Mouse (Mus musculus) hindbrain, embryonic 14.5 days (tissue): ENCODE data around the gene Prr19. TPM values are rescaled to one million over a fixed set of nuclear protein-coding genes. Genes with fewer than 3 reads are reported as not detected.
A peak's percentile ranks its signal among the peaks of the same experiment; 100 is the strongest.

Experiments
- ATAC-seq: fragments of 200-750 bp; cut with Nextera tagmentation; 2 replicates; pipeline ENCODE4 v1.8.0; 2017; ENCODE audit warnings: moderate number of reproducible peaks, mild to moderate bottlenecking, moderate TSS enrichment, moderate library complexity; ENCODE audit not compliant: low FRiP score
- DNase-seq: peaks from one replicate; pipeline ENCODE4 v3.0.0-alpha.2; 2015; ENCODE audit warnings: low spot score
- H3K27ac ChIP-seq: fragments of 300-500 bp; sonication (generic); 2 replicates; pipeline ENCODE4 v1.5.1; 2014; ENCODE audit warnings: mild to moderate bottlenecking, moderate library complexity
- H3K27me3 ChIP-seq: fragments of 300-500 bp; sonication (generic); 2 replicates; pipeline ENCODE4 v1.6.1; 2014; ENCODE audit warnings: mild to moderate bottlenecking, low read length, mixed read lengths; ENCODE audit not compliant: control insufficient read depth, insufficient read depth
- H3K36me3 ChIP-seq: fragments of 300-500 bp; sonication (generic); replicated peaks from 2 replicates; pipeline ENCODE4 v1.6.1; 2014; ENCODE audit not compliant: control insufficient read depth, insufficient read depth
- H3K4me1 ChIP-seq: fragments of 300-500 bp; sonication (generic); replicated peaks from 2 replicates; pipeline ENCODE4 v1.6.1; 2014; ENCODE audit warnings: antibody characterized with exemption, low read length, mixed read lengths; ENCODE audit not compliant: control insufficient read depth, insufficient read depth
- H3K4me2 ChIP-seq: fragments of 300-500 bp; sonication (generic); replicated peaks from 2 replicates; pipeline ENCODE4 v1.6.1; 2014; ENCODE audit warnings: mild to moderate bottlenecking, moderate library complexity
- H3K4me3 ChIP-seq: fragments of 300-500 bp; sonication (generic); replicated peaks from 2 replicates; pipeline ENCODE4 v1.5.1; 2014; ENCODE audit warnings: mild to moderate bottlenecking, low read length
- H3K9ac ChIP-seq: fragments of 300-500 bp; sonication (generic); 2 replicates; pipeline ENCODE4 v1.6.1; 2014
- H3K9me3 ChIP-seq: fragments of 300-500 bp; sonication (generic); 2 replicates; pipeline ENCODE4 v1.6.1; 2016; ENCODE audit warnings: low read length; ENCODE audit not compliant: control insufficient read depth
- WGBS: fragments of 180-500 bp; shearing (Covaris S2); extraction: QIAGEN DNeasy Blood & Tissue Kit; methylation state at CpG from one replicate; pipeline ENCODE4 v1.1.7; 2014; 5-methylcytosine and 5-hydroxymethylcytosine counted together
- polyA plus RNA-seq: library from polyadenylated mRNA; unstranded; fragments of >200 nt; fragmentation: Nextera tagmentation; extraction: Ambion mirVana; gene quantifications from 2 replicates; pipeline ENCODE4 v1.2.1, GENCODE M21; 2014

Prr19 gene
- polyA plus RNA-seq, 1 experiment from 2014 or later = 4.2 TPM

DNA sequence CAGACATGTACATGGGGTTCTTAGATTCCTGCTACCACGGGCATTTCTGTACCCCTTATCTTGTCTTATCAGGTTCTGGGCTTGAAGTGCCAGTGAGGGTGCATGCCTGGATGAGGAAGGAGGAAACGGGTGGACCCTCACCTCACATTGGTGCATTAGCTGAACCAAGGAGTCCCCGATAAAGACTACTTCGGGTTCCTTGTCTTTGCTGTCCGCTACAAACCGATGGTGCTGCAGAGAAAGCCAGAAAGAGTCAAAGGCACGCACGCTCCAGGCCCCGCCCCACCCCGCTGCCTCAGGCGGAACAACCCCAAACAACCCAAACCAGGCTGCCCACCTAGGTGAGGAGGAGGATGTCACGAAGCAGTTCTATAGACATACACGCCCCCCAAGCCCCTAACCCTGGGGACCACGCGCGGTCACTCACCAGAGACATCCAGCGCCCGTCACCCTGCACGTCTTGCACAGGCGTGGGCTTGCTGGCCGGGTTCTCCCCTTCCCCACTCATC, 4.2 kb upstream of the Prr19 start:
- ATAC-seq (no peak; the same call in 1 of the 2 replicates), DNase-seq (peak; percentile 63)
- H3K36me3 ChIP-seq = peaks cover 44% of the 10 kb centered on the region
- H3K4me2 ChIP-seq = peak overlapping the region; percentile 83
- WGBS = under 1% methylated on average over 21 of the region's 21 CpGs
- H3K27ac ChIP-seq = peak overlapping the region; percentile 97
- H3K4me1 ChIP-seq = peaks cover 20% of the 10 kb centered on the region
- no peaks in the 10 kb centered on the region for H3K9me3 ChIP-seq
- H3K4me3 ChIP-seq = peak overlapping the region; percentile 79
- H3K9ac ChIP-seq = peak overlapping the region; percentile 91
- no peaks in the 10 kb centered on the region for H3K27me3 ChIP-seq

DNA sequence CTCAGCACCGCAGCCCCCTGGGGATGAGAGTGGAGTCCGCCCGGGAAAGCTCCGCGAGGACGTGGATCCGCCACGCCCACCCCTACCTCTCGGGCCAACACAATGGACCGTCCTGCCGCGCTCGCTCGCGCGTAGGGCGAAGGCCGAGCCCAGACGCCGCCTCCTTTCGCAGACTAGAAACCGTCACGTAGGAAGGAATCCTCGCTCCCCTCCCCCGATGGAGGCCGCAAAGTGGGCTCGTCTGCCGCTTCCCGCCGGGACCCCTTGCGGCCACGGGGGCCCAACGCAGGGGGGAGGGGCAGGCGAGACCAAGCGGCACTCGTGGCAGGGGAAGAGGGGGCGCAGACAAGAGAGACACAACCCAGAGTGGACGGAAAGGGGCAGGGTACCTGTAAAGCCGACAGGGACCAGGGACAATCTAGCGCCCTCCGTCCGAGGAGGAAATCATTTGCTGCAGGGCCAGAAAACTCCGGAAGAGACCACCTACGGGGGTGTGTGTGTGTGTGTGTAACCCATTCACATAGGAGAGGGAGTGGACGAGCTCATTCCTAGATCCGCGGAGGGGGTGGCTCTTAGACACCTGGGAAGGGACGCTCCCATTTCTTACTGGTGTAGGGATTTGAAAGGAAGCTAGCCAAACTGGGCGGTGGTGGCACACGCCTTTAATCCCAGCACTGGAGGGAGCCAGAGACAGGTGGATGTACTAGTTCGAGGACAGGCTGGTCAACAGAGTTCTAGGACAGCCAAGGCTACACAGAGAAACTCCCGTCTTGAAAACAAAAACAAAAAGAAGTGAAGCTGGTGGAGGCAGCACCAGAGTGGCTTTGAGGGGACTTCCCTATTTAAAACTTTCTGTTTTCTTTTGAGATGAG, 3.5 kb upstream of the Prr19 start, which contains the start of gene Pafah1b3:
TSS of gene Pafah1b3 (minus strand) at position 533 of the 872 bp plus-strand sequence.
- Histone ChIP-seq H3K27ac (peak within 1 kb of the TSS; percentile 97), H3K9ac (peak within 1 kb of the TSS; percentile 91), H3K4me2 (peak within 1 kb of the TSS; percentile 83), H3K4me1 (peaks cover 20% of the 10 kb centered on the region), H3K9me3 (no peaks in the 10 kb centered on the region), H3K4me3 (peak within 1 kb of the TSS; percentile 79), H3K27me3 (no peaks in the 10 kb centered on the region), H3K36me3 (peaks cover 37% of the 10 kb centered on the region)
- ATAC-seq (peak; percentile 92), DNase-seq (peak; percentile 93)
- WGBS = under 1% methylated on average over 52 of the region's 52 CpGs

DNA sequence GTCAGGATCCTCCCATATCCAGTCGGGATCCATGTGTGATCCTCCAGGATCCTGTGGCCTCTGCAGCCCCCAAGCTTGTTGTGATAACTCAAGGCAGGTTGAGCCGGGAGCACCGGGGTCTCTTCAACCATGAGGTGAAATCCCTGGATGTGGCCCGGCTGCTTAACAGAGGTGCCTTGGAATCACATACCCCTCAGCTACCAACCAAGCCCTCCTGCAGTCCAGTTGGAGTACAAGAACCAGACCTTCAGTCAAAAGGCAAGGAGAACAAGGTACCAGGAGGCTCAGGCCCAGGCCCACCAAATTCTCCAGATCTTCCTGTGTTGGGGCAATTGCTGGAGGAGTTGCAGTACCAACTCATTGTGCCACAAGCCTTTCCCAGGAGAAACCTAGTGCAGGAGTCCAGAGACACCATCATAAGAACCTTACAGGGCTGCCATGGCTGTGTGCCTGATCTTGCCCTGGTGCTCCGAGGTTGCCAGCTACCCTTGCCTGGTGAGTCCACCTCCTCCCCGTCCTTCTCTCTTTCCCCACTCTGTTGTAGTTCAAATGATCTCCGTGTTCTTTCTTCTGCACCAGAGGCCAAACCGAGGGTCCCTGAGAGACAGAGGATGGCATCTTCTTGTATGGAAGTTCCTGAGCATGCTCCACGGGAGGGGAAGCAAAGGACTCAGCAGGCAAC, 1.9 kb downstream of the Prr19 start:
- Histone ChIP-seq H3K9ac (no peak overlapping the region), H3K4me2 (no peak overlapping the region), H3K9me3 (no peaks in the 10 kb centered on the region), H3K27me3 (no peaks in the 10 kb centered on the region), H3K27ac (no peak overlapping the region), H3K4me3 (no peak overlapping the region), H3K36me3 (no peaks in the 10 kb centered on the region; the same call in 1 of the 2 replicates), H3K4me1 (peaks cover 19% of the 10 kb centered on the region)
- DNase-seq (no peak), ATAC-seq (no peak)
- 73% methylated on average over 9 of the region's 9 CpGs for WGBS

DNA sequence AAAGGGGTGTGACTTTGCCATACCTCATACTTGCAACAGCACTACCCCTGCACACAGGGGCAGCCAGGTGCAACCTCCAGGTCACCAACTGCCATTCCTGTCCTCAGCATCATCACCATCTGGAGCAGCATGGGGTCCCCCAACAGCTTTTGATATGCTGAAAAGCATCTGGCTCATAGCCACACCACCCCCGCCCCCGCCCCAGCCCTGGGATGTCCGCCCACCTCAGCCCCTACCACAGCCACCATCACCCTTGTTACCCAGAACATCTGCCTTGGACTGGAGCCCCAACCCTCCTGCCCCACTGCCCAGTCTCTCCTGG, 2.4 kb downstream of the Prr19 start:
- DNase-seq = no peak

DNA sequence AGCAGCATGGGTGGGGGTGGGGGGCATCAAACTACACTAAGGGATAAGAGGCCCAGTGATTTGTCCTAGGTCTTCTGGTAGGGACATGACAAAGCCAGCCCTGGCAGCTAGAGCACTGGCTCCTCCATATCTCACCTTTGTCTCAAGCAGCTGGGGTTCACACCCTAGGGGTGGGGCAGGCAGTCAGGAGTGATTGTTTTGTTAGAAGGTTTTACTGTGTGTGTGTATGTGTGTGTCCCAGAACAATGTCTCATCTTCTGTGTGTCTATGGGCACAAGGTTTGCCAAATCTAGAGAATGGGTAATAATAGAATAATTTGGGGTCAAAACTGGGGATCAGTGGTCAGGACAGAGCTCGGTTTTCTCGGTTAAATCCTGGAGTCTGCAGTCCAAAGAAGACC, 4.3 kb downstream of the Prr19 start:
- peak overlapping the region; percentile 78 for H3K4me2 ChIP-seq
- peak overlapping the region; percentile 81 for H3K9ac ChIP-seq
- WGBS = 0% methylated on average over 2 of the region's 2 CpGs
- peaks cover 15% of the 10 kb centered on the region for H3K4me1 ChIP-seq
- DNase-seq (no peak), ATAC-seq (peak; percentile 12; the same call in 1 of the 2 replicates)
- H3K27me3 ChIP-seq = no peaks in the 10 kb centered on the region
- peak overlapping the region; percentile 86 for H3K27ac ChIP-seq
- H3K9me3 ChIP-seq = no peaks in the 10 kb centered on the region
- no peaks in the 10 kb centered on the region; the same call in none of the 2 replicates for H3K36me3 ChIP-seq
- H3K4me3 ChIP-seq = peak overlapping the region; percentile 60

More for the DNA sequence above, 2.4 kb downstream of the Prr19 start:
- H3K4me1 ChIP-seq = peaks cover 15% of the 10 kb centered on the region
- H3K27ac ChIP-seq = no peak overlapping the region
- no peak overlapping the region for H3K4me3 ChIP-seq
- no peak overlapping the region for H3K9ac ChIP-seq
- H3K9me3 ChIP-seq = no peaks in the 10 kb centered on the region
- H3K4me2 ChIP-seq = no peak overlapping the region
- no peaks in the 10 kb centered on the region; the same call in 1 of the 2 replicates for H3K36me3 ChIP-seq
- ATAC-seq = no peak
- H3K27me3 ChIP-seq = no peaks in the 10 kb centered on the region
- 97% methylated on average over 3 of the region's 3 CpGs for whole genome bisulfite sequencing

DNA sequence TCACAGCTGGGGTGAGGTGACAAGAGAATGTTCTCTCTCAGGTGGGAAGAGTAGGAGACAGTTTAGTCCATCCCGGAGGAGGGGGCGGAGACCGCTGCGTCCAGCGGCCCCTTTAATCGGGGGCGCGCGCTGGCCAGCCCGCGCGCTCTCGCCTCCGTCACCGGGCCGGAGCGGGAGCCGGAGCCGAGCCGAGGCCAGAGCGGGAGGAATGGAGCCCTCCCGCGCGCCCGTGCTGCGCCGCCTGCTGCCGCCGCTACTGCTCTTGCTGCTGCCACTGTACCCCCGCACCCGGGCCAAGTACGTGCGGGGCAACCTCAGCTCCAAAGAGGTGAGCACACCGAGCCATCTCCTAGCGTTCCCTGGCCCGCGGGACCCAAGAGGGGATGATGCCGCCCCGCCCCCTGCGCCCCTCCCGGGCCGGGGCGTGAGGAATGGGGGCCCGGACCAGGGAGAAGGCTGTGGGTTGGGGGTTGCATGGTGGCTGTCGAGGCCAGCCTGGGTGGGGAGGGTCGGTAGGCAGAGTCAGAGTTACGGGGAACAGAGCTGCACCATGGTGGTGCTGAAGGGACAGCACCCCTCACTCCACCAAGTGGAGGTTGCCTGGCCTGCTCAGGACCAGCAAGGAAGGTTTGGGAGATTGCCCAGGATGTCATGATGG, 4.9 kb downstream of the Prr19 start, which contains the start of gene Tmem145:
TSS of gene Tmem145 (plus strand) at position 151 of the 658 bp plus-strand sequence.
- under 1% methylated on average over 47 of the region's 47 CpGs for WGBS
- peak; percentile 75 for DNase-seq
- H3K4me1 ChIP-seq = peaks cover 15% of the 10 kb centered on the region

DNA sequence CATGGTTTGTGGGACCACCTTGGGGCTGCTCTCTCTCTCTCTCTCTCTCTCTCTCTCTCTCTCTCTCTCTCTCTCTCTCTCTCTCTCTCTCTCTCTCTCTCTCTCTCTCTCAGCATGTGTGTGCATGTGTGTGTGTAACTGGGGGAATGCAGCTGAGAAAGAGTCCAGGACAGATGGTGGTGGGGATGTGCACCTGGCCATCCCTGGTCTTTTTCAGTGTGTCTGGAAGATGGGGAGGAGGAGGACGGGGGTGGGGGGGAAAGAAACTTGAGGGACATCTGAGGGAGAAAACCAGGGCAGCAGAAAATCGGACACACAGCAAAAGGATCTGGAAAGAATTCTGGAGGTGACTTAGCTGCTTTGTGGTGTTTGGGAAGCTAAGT, 5.4 kb downstream of the Prr19 start:
- Histone ChIP-seq H3K9ac (peak overlapping the region; percentile 81), H3K4me1 (peaks cover 15% of the 10 kb centered on the region), H3K4me3 (peak overlapping the region; percentile 60), H3K4me2 (peak overlapping the region; percentile 78), H3K9me3 (no peaks in the 10 kb centered on the region), H3K27ac (peak overlapping the region; percentile 86), H3K27me3 (peaks cover 5% of the 10 kb centered on the region), H3K36me3 (peaks cover 3% of the 10 kb centered on the region)
- ATAC-seq = no peak
- no peak for DNase-seq
- 36% methylated on average over 2 of the region's 2 CpGs for WGBS

More for the DNA sequence above, 4.9 kb downstream of the Prr19 start, which contains the start of gene Tmem145:
- Histone ChIP-seq H3K27me3 (0 out of 2 replicates have a peak, but pooled peaks cover under 1% of the 10 kb centered on the region), H3K4me3 (peak within 1 kb of the TSS; percentile 60), H3K9ac (peak within 1 kb of the TSS; percentile 81), H3K27ac (peak within 1 kb of the TSS; percentile 86), H3K9me3 (no peaks in the 10 kb centered on the region), H3K4me2 (peak within 1 kb of the TSS; percentile 78), H3K36me3 (no peaks in the 10 kb centered on the region; the same call in none of the 2 replicates)
- ATAC-seq = peak; percentile 65

DNA sequence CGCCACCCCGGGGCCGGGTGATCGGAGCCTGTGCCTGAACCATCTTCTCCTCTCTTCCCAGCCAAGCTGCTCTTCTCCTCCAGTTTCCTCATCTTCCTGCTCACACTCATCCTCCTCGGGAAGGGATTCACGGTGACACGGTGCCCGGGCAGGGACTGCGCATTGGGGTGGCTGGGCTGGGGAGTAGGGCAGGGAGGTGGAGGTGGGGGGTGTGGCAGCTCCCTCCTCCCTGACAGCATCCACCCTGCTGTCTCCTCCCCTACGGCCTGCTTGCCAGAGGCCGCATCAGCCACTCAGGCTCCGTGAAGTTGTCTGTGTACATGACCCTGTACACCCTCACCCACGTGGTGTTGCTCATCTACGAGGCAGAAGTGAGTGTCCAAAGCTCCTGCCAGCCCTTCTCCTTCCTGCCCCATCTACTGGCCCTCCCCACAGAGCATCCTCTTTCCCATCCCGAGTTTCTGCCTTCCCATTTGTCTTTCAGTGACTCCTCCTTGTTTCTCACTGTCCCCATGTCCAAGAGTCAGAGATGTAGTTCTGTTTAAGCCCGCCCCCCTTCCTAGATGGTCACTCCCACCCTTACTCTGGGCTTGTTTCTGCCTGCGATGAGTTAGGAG, 7.6 kb downstream of the Prr19 start:
- peaks cover 16% of the 10 kb centered on the region for H3K36me3 ChIP-seq
- H3K4me1 ChIP-seq = peaks cover 15% of the 10 kb centered on the region
- H3K27ac ChIP-seq = no peak overlapping the region
- no peak overlapping the region for H3K4me3 ChIP-seq
- H3K4me2 ChIP-seq = no peak overlapping the region
- H3K9me3 ChIP-seq = no peaks in the 10 kb centered on the region
- DNase-seq = no peak
- H3K27me3 ChIP-seq = peaks cover 27% of the 10 kb centered on the region
- 61% methylated on average over 17 of the region's 17 CpGs for WGBS
- H3K9ac ChIP-seq = peak overlapping the region; percentile 25; the same call in 1 of the 2 replicates
- ATAC-seq = peak; percentile 7; the same call in 1 of the 2 replicates
